Mouse (Mus musculus): ENCODE results near the gene Erg. TPM values are rescaled to one million over a fixed set of nuclear protein-coding genes. Genes with fewer than 3 reads are reported as not detected.

The Erg gene
- polyA plus RNA-seq, 1 experiment: 4.2 TPM

- no peaks in the 10 kb centered on the region for H3K27me3 ChIP-seq (ENCODE audit: control insufficient read depth, insufficient read depth, low read length)
- TF ChIP-seq POLR2A (IDR thresholded peaks at IDR 0.05; ENCODE audit: low read depth, low read length): no peak
- no peak for TF ChIP-seq CTCF (IDR thresholded peaks at IDR 0.05; ENCODE audit: extremely low read depth, insufficient read length, insufficient replicate concordance, low read depth, low read length)
- no peaks in the 10 kb centered on the region for H3K36me3 ChIP-seq (ENCODE audit: control insufficient read depth, insufficient read depth, low read length)
- no peak overlapping the region for H3K27ac ChIP-seq (ENCODE audit: insufficient read depth, low read depth, low read length)
- H3K4me1 ChIP-seq (ENCODE audit: control insufficient read depth, insufficient read depth, insufficient read length, low read length): no peaks in the 10 kb centered on the region
- 19% methylated on average over 16 of the region's 16 CpGs for WGBS
- H3K4me3 ChIP-seq (ENCODE audit: low read depth, low read length): no peak overlapping the region
Observed at GRCm38 (mm10) chr16:95552495-95552894, 33.9 kb downstream of the Erg start.

DNA sequence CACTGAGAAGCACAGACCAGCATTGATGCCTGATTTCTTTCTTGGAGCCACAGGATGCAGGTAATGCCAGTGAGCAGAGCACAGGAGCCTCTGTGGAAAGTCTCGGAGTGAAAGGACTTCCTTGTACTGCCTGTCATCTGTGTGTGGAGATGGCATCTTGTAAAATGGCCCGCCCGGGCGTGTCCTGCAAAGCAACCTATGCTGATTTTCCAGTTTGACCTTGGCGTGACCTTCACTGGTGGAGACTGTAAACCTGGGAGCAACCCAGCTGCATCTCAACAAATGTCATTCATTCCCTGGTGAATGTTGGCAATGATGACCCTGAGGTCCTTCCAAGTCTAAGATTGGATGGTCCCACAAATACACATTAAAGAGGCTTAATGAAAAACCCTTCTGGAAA, 35.9 kb downstream of the Erg start:
- no peaks in the 10 kb centered on the region for H3K4me1 ChIP-seq (ENCODE audit: control insufficient read depth, insufficient read depth, insufficient read length, low read length)
- H3K27me3 ChIP-seq (ENCODE audit: control insufficient read depth, insufficient read depth, low read length): no peaks in the 10 kb centered on the region
- no peak for TF ChIP-seq CTCF (IDR thresholded peaks at IDR 0.05; ENCODE audit: extremely low read depth, insufficient read length, insufficient replicate concordance, low read depth, low read length)
- no peak for TF ChIP-seq POLR2A (IDR thresholded peaks at IDR 0.05; ENCODE audit: low read depth, low read length)
- no peaks in the 10 kb centered on the region for H3K36me3 ChIP-seq (ENCODE audit: control insufficient read depth, insufficient read depth, low read length)
- WGBS: 74% methylated on average over 5 of the region's 5 CpGs
- H3K4me3 ChIP-seq (ENCODE audit: low read depth, low read length): no peak overlapping the region
- no peak overlapping the region for H3K27ac ChIP-seq (ENCODE audit: insufficient read depth, low read depth, low read length)

GRCm38 (mm10) chr16:95544753-95545152, 41.6 kb downstream of the Erg start:
- H3K27me3 ChIP-seq (ENCODE audit: control insufficient read depth, insufficient read depth, low read length): no peaks in the 10 kb centered on the region
- no peak overlapping the region for H3K27ac ChIP-seq (ENCODE audit: insufficient read depth, low read depth, low read length)
- no peak overlapping the region for H3K4me3 ChIP-seq (ENCODE audit: low read depth, low read length)
- no peaks in the 10 kb centered on the region for H3K4me1 ChIP-seq (ENCODE audit: control insufficient read depth, insufficient read depth, insufficient read length, low read length)
- TF ChIP-seq POLR2A (IDR thresholded peaks at IDR 0.05; ENCODE audit: low read depth, low read length) (no peak), CTCF (IDR thresholded peaks at IDR 0.05; ENCODE audit: extremely low read depth, insufficient read length, insufficient replicate concordance, low read depth, low read length) (no peak)
- WGBS: 85% methylated on average over 5 of the region's 5 CpGs
- no peaks in the 10 kb centered on the region for H3K36me3 ChIP-seq (ENCODE audit: control insufficient read depth, insufficient read depth, low read length)

DNA sequence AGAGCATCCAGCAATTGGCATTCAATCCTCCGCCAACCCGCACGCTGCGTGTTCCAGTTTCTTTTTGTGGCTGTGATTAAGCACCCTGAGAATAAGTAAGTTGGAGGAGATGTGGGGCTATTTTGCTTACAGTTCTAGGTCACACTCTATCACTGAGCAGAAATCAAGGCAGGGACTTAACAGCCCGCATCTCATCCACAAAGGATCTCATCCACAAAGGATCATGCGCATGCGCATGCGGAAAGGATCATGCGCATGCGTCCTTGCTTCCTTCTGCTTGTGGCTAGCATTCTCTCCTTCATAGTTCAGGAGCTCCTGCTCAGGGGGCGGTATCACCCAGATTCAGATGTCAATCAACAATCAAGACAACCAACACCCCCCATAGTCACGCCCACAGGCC, 42.9 kb downstream of the Erg start:
- Histone ChIP-seq H3K27ac (ENCODE audit: insufficient read depth, low read depth, low read length) (no peak overlapping the region), H3K27me3 (ENCODE audit: control insufficient read depth, insufficient read depth, low read length) (no peaks in the 10 kb centered on the region), H3K4me1 (ENCODE audit: control insufficient read depth, insufficient read depth, insufficient read length, low read length) (no peaks in the 10 kb centered on the region), H3K36me3 (ENCODE audit: control insufficient read depth, insufficient read depth, low read length) (no peaks in the 10 kb centered on the region), H3K4me3 (ENCODE audit: low read depth, low read length) (no peak overlapping the region)
- 90% methylated on average over 12 of the region's 12 CpGs for WGBS
- TF ChIP-seq CTCF (IDR thresholded peaks at IDR 0.05; ENCODE audit: extremely low read depth, insufficient read length, insufficient replicate concordance, low read depth, low read length) (no peak), POLR2A (IDR thresholded peaks at IDR 0.05; ENCODE audit: low read depth, low read length) (no peak)

DNA sequence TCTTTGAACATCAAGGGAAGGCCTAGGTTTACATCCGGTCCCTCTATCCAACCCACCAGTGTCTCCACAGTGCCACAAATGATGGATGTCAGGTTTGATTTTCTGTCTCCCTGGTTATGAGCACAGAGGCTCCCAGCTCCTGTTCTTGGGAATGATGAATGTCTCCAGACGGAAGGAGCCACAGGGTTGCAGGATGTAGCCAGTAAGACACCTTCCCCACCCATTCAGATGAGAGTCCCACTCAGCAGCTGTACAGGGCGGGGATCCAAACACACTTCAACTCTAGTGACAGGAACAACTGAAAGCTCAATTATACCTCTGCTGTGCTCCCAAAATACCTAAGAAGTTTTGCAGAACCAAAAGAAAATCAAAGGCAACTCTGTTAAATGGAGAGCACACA, 51.2 kb downstream of the Erg start:
- H3K4me1 ChIP-seq (ENCODE audit: control insufficient read depth, insufficient read depth, insufficient read length, low read length): no peaks in the 10 kb centered on the region
- TF ChIP-seq CTCF (IDR thresholded peaks at IDR 0.05; ENCODE audit: extremely low read depth, insufficient read length, insufficient replicate concordance, low read depth, low read length) (no peak), POLR2A (IDR thresholded peaks at IDR 0.05; ENCODE audit: low read depth, low read length) (no peak)
- WGBS: 71% methylated on average over 3 of the region's 3 CpGs
- no peak overlapping the region for H3K27ac ChIP-seq (ENCODE audit: insufficient read depth, low read depth, low read length)
- H3K4me3 ChIP-seq (ENCODE audit: low read depth, low read length): no peak overlapping the region
- no peaks in the 10 kb centered on the region for H3K36me3 ChIP-seq (ENCODE audit: control insufficient read depth, insufficient read depth, low read length)
- H3K27me3 ChIP-seq (ENCODE audit: control insufficient read depth, insufficient read depth, low read length): no peaks in the 10 kb centered on the region

GRCm38 (mm10) chr16:95532387-95533077, 53.9 kb downstream of the Erg start:
- no peak overlapping the region for H3K4me3 ChIP-seq (ENCODE audit: low read depth, low read length)
- no peaks in the 10 kb centered on the region for H3K27me3 ChIP-seq (ENCODE audit: control insufficient read depth, insufficient read depth, low read length)
- no peaks in the 10 kb centered on the region for H3K4me1 ChIP-seq (ENCODE audit: control insufficient read depth, insufficient read depth, insufficient read length, low read length)
- TF ChIP-seq CTCF (IDR thresholded peaks at IDR 0.05; ENCODE audit: extremely low read depth, insufficient read length, insufficient replicate concordance, low read depth, low read length): no peak
- no peak for TF ChIP-seq POLR2A (IDR thresholded peaks at IDR 0.05; ENCODE audit: low read depth, low read length)
- no peaks in the 10 kb centered on the region for H3K36me3 ChIP-seq (ENCODE audit: control insufficient read depth, insufficient read depth, low read length)
- WGBS: 75% methylated on average over 13 of the region's 13 CpGs
- no peak overlapping the region for H3K27ac ChIP-seq (ENCODE audit: insufficient read depth, low read depth, low read length)

DNA sequence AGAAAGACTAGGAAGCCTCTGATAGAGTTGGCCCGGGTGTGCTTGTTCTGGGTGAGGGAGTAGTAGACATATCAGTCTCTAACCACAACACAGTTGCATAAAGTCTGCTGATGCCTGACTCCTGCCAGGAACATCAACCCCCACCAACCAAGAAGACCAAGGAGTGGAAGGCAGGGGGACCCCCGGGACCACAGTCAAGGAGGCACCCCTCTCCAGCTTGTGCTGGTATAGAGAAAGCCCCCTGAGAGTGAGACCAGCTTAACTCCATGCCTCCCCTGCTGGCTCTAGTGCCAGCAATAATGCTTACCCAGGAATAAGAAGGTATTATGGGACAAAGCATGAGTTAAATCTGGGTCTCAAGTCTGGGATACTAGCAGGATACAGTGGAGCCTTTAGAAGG, 58.8 kb downstream of the Erg start:
- TF ChIP-seq CTCF (IDR thresholded peaks at IDR 0.05; ENCODE audit: extremely low read depth, insufficient read length, insufficient replicate concordance, low read depth, low read length): no peak
- no peak for TF ChIP-seq POLR2A (IDR thresholded peaks at IDR 0.05; ENCODE audit: low read depth, low read length)
- 87% methylated on average over 2 of the region's 2 CpGs for WGBS

More for the DNA sequence above, 58.8 kb downstream of the Erg start:
- Histone ChIP-seq H3K27me3 (ENCODE audit: control insufficient read depth, insufficient read depth, low read length) (no peaks in the 10 kb centered on the region), H3K4me1 (ENCODE audit: control insufficient read depth, insufficient read depth, insufficient read length, low read length) (no peaks in the 10 kb centered on the region), H3K27ac (ENCODE audit: insufficient read depth, low read depth, low read length) (no peak overlapping the region), H3K36me3 (ENCODE audit: control insufficient read depth, insufficient read depth, low read length) (no peaks in the 10 kb centered on the region), H3K4me3 (ENCODE audit: low read depth, low read length) (no peak overlapping the region)
